Mouse (Mus musculus) gastrocnemius, adult 2 months (tissue): ENCODE data around the gene Gm12169. TPM values are rescaled to one million over a fixed set of nuclear protein-coding genes. Genes with fewer than 3 reads are reported as not detected.

Experiments used
- DNase-seq: peaks from one replicate; pipeline ENCODE4 v3.0.0; 2022
- H3K27ac ChIP-seq: fragments of 200-600 bp; 2 replicates; pipeline ENCODE4 v1.8.1; 2022; ENCODE audit warnings: mild to moderate bottlenecking
- H3K4me3 ChIP-seq: fragments of 200-600 bp; 2 replicates; pipeline ENCODE4 v1.8.1; 2022; ENCODE audit warnings: mild to moderate bottlenecking, moderate library complexity
- CTCF ChIP-seq: fragments of 200-600 bp; IDR thresholded peaks from 2 replicates; pipeline ENCODE4 v1.8.1; 2022; ENCODE audit warnings: antibody characterized with exemption, mild to moderate bottlenecking, moderate library complexity
- intact Hi-C: fragments of 180-260 bp; cut with DNase I; formaldehyde crosslinking; loops from one replicate; pipeline ENCODE4 v1.15.1; 2025
- total RNA-seq, 2 experiments: library from RNA; stranded (reverse); gene quantifications; 2 replicates each; pipeline ENCODE4 v1.2.3; 2021

The Gm12169 gene
- total RNA-seq, 2 experiments from 2014 or later, result not detected

GRCm38 (mm10) chr11:46561096-46561495 is 37.1 kb downstream of the Gm12169 start:
- DNase-seq, result no peak
- TF ChIP-seq CTCF, result no peak
- intact Hi-C loops, result no loop called here
- Histone ChIP-seq H3K27ac (no peak overlapping the region), H3K4me3 (no peak overlapping the region)

DNA sequence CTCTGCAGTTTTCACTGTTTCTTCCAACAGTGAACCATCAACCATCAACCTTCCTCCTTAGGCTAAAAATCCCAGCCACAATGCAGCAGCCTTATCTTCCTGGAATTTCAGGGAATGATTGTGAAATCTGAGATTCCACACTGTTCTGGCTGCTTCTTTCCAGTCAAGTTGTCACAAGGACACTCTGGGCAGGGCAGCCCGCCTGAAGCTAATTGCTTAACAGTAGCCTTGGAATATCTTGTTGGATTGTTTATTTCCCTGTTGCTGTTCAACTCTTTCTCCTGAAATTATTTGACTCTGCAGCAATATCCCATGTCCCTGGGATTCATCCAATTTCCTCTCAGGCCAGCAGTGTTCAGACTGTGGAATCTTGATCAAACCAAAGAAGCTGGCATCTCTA is 40.7 kb downstream of the Gm12169 start:
- H3K4me3 ChIP-seq, result no peak overlapping the region
- intact Hi-C loops, result no loop called here
- TF ChIP-seq CTCF, result no peak
- DNase-seq, result no peak
- H3K27ac ChIP-seq, result no peak overlapping the region

DNA sequence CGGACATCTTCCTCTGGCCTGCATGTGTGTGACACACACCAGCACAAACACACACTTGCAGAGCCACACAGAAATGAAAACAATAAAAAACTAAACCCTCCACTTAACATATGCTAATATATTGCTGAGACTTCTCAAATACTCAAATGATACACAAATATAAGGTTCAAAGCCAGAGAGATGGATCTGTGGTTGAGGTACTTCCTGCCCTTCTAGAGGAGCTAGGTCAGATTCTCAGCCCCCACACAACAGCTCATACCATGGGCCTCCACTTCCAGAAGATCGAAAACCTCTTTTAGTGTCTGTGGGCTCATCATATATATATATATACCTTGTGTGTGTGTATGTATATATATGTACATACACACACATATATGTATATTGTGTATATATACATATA is 42.0 kb downstream of the Gm12169 start:
- Histone ChIP-seq H3K27ac (no peak overlapping the region), H3K4me3 (no peak overlapping the region)
- no peak for TF ChIP-seq CTCF
- DNase-seq, result no peak
- intact Hi-C loops, result no loop called here

DNA sequence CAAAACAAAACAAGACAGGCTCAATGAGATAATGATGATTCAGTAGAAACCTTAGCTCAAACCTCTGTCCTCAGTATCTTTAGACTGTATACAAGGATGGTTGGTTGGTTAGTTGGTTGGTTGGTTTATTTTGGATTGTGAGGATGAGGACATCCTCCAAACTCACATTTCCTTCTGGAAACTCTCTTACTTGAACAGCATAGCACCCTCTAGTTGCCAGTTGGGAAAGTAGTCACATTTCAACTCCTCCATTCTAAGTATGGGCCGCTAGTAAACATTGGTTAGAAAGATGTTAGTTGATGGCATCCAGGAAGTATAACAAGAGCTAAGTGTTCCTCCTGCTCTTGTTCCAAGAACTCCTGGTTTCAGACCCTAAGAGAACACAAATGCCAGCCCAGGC is 45.1 kb downstream of the Gm12169 start:
- TF ChIP-seq CTCF, result no peak
- H3K4me3 ChIP-seq, result no peak overlapping the region
- H3K27ac ChIP-seq, result no peak overlapping the region
- intact Hi-C loops, result no loop called here
- no peak for DNase-seq

DNA sequence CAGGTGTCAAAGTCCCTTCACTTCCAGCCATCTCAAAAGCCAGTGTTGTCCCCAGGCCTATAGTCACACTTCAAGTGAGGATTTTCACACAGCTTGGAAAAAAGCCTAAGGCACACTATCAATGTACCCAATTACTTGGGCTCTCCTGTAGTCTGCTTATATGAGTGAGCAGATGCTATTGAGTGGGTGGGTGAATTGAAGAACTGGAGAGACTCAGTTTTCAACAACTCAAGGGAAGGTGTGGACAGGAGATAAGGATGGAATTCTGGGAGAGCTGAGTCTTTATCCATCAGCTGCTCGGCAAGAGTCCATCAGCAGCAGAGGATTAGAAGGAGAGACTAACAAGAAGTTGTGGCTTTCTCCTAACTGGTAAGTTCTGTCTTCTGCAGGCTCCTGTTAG is 47.3 kb downstream of the Gm12169 start, which contains the start of gene BC053393:
BC053393 (plus strand) TSS at position 210 of the 400 bp plus-strand sequence.
- TF ChIP-seq CTCF, result no peak
- Histone ChIP-seq H3K4me3 (no peak within 1 kb of the TSS), H3K27ac (no peak within 1 kb of the TSS)
- intact Hi-C loops, result no loop called here
- DNase-seq, result no peak

GRCm38 (mm10) chr11:46578771-46579281 is 54.8 kb downstream of the Gm12169 start:
- TF ChIP-seq CTCF, result no peak
- H3K27ac ChIP-seq, result no peak overlapping the region
- no peak overlapping the region for H3K4me3 ChIP-seq
- DNase-seq, result no peak
- intact Hi-C loops, result no loop called here

DNA sequence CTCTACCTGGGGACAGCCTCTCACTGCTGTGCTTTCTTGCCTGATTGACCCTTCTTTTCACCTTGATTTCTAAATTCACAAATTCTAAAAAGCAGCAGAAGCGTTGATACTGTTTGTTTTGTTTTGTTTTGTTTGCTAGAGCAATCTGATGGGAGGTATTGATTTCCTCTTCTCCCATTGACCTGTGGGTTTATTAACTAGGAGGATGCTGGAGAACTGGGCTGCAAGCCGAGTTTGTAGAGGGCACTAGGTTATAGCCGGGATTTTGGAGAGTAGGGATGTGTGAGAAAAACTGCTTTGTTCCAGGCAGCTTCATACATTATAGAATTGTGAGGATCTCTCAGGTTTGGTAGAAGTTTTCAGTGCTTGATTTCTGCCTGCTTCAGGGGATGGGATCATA is 56.4 kb downstream of the Gm12169 start:
- no peak for TF ChIP-seq CTCF
- intact Hi-C loops, result no loop called here
- DNase-seq, result no peak
- H3K27ac ChIP-seq, result no peak overlapping the region
- no peak overlapping the region for H3K4me3 ChIP-seq

DNA sequence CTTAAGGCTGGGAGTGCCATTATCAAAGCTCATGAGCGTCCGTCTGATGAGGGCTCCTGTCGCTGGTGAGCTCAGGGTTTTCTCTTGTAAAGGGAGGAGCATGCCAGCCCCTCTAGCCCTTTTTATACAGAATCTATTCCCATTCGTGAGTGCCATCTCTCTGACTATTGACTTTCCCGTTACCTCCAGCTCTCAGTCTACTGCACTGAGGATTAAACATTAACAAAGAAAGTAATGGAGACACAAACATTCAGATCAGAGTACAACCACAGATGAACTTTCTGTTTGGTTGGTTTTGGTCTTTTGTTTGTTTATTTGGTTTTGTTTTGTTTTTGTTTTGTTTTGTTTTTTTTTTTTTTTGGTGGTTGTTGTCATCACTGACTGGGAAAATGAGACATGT is 58.7 kb downstream of the Gm12169 start:
- Histone ChIP-seq H3K27ac (no peak overlapping the region), H3K4me3 (no peak overlapping the region)
- no peak for TF ChIP-seq CTCF
- DNase-seq, result no peak
- intact Hi-C loops, result no loop called here

Other genes starting within 250 kb of the Gm12169 start
- 10 to 100 TPM in 1 of 2 experiments, 1 to 10 TPM in 1; 2.3 to 10.1 TPM for gene Cyfip2, start 211.4 kb upstream of the Gm12169 start, total RNA-seq
- gene Itk, start 134.7 kb upstream of the Gm12169 start, total RNA-seq, result not detected
- not detected for gene Fam71b, start 127.7 kb upstream of the Gm12169 start, total RNA-seq
- gene Med7, start 87.3 kb upstream of the Gm12169 start, total RNA-seq, result 10 to 100 TPM; 14.5 to 20.0 TPM
- gene Havcr2, start 69.3 kb upstream of the Gm12169 start, total RNA-seq, result under 1 TPM in 1 of 2 experiments, not detected in 1; 0.17 TPM
- not detected for gene BC053393, start 47.3 kb downstream of the Gm12169 start, total RNA-seq
- not detected for gene Dppa1, start 105.0 kb downstream of the Gm12169 start, total RNA-seq
- not detected for gene Timd2, start 182.8 kb downstream of the Gm12169 start, total RNA-seq
- gene Havcr1, start 210.9 kb downstream of the Gm12169 start, total RNA-seq, result not detected